Mouse (Mus musculus) kidney, embryonic 14.5 days (tissue): ENCODE results near the gene Gm8914. TPM values are rescaled to one million over a fixed set of nuclear protein-coding genes. Genes with fewer than 3 reads are reported as not detected.
"Not testable (repeated sequence)": the region's sequence is repeated elsewhere in the genome, so short reads cannot be mapped to it uniquely, and the experiment has no call there.

Source experiments
- ATAC-seq: fragments of 200-750 bp; cut with Nextera tagmentation; 2 replicates; pipeline ENCODE4 v1.8.0; 2017; ENCODE audit warnings: moderate number of reproducible peaks, mild to moderate bottlenecking, moderate TSS enrichment, moderate library complexity; ENCODE audit not compliant: low FRiP score, low TSS enrichment
- H3K27ac ChIP-seq: fragments of 300-500 bp; sonication (generic); 2 replicates; pipeline ENCODE4 v1.5.1; 2014; ENCODE audit warnings: low read depth, mild to moderate bottlenecking, low read length, moderate library complexity, mixed read lengths
- H3K27me3 ChIP-seq: fragments of 300-500 bp; sonication (generic); 2 replicates; pipeline ENCODE4 v1.6.1; 2014; ENCODE audit warnings: mild to moderate bottlenecking, low read length; ENCODE audit not compliant: control insufficient read depth, insufficient read depth
- H3K36me3 ChIP-seq: fragments of 300-500 bp; sonication (generic); 2 replicates; pipeline ENCODE4 v1.6.1; 2014; ENCODE audit warnings: low read length, mixed read lengths; ENCODE audit not compliant: control insufficient read depth, insufficient read depth
- H3K4me1 ChIP-seq: fragments of 300-500 bp; sonication (generic); 2 replicates; pipeline ENCODE4 v1.6.1; 2014; ENCODE audit warnings: low read length, mixed read lengths; ENCODE audit not compliant: control insufficient read depth, insufficient read depth
- H3K4me2 ChIP-seq: fragments of 300-500 bp; sonication (generic); replicated peaks from 2 replicates; pipeline ENCODE4 v1.6.1; 2014; ENCODE audit warnings: low read depth, mild to moderate bottlenecking, low read length
- H3K4me3 ChIP-seq: fragments of 300-500 bp; sonication (generic); 2 replicates; pipeline ENCODE4 v1.5.1; 2014; ENCODE audit warnings: mild to moderate bottlenecking, low read length
- H3K9ac ChIP-seq: fragments of 300-500 bp; sonication (generic); 2 replicates; pipeline ENCODE4 v1.6.1; 2014; ENCODE audit warnings: low read depth, mild to moderate bottlenecking, low read length, moderate library complexity
- H3K9me3 ChIP-seq: fragments of 300-500 bp; sonication (generic); 2 replicates; pipeline ENCODE4 v1.6.1; 2016; ENCODE audit warnings: low read length; ENCODE audit not compliant: control insufficient read depth
- WGBS: fragments of 180-500 bp; shearing (Covaris S2); extraction: QIAGEN DNeasy Blood & Tissue Kit; methylation state at CpG from one replicate; pipeline ENCODE4 v1.1.7; 2014; 5-methylcytosine and 5-hydroxymethylcytosine counted together
- polyA plus RNA-seq: library from polyadenylated mRNA; unstranded; fragments of >200 nt; fragmentation: Nextera tagmentation; extraction: Ambion mirVana; gene quantifications from 2 replicates; pipeline ENCODE4 v1.2.1, GENCODE M21; 2014

Gene Gm8914
- not detected in 2 replicates for polyA plus RNA-seq

DNA sequence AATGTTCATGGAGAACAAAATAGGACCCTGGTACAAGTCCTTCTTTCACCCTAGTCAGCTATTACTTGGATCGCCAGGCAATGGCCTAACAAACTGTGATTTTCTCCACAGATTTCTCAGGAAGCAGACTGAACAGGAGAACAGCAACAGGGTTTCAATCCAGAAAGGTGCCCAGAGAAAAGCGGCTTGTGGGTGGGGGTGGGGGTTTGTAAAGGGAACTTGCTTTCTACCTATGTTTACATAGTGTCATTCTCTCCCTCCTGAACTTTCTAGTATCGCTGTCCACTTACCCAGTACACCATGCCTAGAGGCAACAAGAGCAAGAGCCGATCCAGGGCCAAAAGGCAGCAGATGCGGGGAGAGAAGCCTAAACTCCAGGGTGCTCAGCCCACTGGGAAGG is at the start of gene Gm8914:
TSS of gene Gm8914 (plus strand) at position 301 of the 400 bp plus-strand sequence.
- not testable (repeated sequence) for H3K9me3 ChIP-seq, H3K9ac ChIP-seq, H3K4me1 ChIP-seq, H3K27ac ChIP-seq, H3K27me3 ChIP-seq, ATAC-seq, H3K36me3 ChIP-seq, H3K4me3 ChIP-seq, H3K4me2 ChIP-seq
- WGBS = no CpG with 5 or more reads among the region's 5 CpGs

Other genes starting within 250 kb of the Gm8914 start
- gene Mageb2, start 148.4 kb upstream of the Gm8914 start, polyA plus RNA-seq = not detected in 2 replicates
- not detected in 2 replicates for gene Gm5072, start 87.6 kb upstream of the Gm8914 start, polyA plus RNA-seq
- not detected in 2 replicates for gene 1700084M14Rik, start 95.8 kb downstream of the Gm8914 start, polyA plus RNA-seq
- not detected in 2 replicates for gene Gm14781, start 152.1 kb downstream of the Gm8914 start, polyA plus RNA-seq